Mouse (Mus musculus): ENCODE measurements at regions not wholly inside any gene's neighbourhood (a gene's known extent, or its start where the extent isn't known, plus 50 kb on each side); places are given as distances from the start of the nearest gene placed in this dataset.

- no peaks in the 10 kb centered on the region for H3K9me3 ChIP-seq
- no peak overlapping the region for H3K9ac ChIP-seq
- H3K27ac ChIP-seq, result no peak overlapping the region
- H3K4me2 ChIP-seq (replicated peaks), result no peak overlapping the region
- H3K36me3 ChIP-seq, result no peaks in the 10 kb centered on the region
- no peak overlapping the region for H3K4me3 ChIP-seq
- no peak for ATAC-seq (ENCODE audit: low FRiP score, low read depth)
- no peaks in the 10 kb centered on the region for H3K27me3 ChIP-seq (replicated peaks)
- 83% methylated on average over 19 of the region's 19 CpGs for WGBS
- H3K4me1 ChIP-seq, result peaks cover 10% of the 10 kb centered on the region; the same call in 1 of the 2 replicates
Observed at GRCm38 (mm10) chr14:76279561-76279960, 135.2 kb upstream of the Tsc22d1 start.

- Histone ChIP-seq H3K4me1 (peaks cover 10% of the 10 kb centered on the region; the same call in 1 of the 2 replicates), H3K9ac (no peak overlapping the region), H3K4me2 (replicated peaks) (no peak overlapping the region), H3K27me3 (replicated peaks) (no peaks in the 10 kb centered on the region), H3K36me3 (no peaks in the 10 kb centered on the region), H3K4me3 (no peak overlapping the region), H3K27ac (no peak overlapping the region), H3K9me3 (no peaks in the 10 kb centered on the region)
- 31% methylated on average over 5 of the region's 5 CpGs for WGBS
- no peak for ATAC-seq (ENCODE audit: low FRiP score, low read depth)
Observed at GRCm38 (mm10) chr14:76281867-76282266, 132.9 kb upstream of the Tsc22d1 start.

GRCm38 (mm10) chr14:76287768-76288167 lies 127.0 kb upstream of the Tsc22d1 start:
- H3K27me3 ChIP-seq (replicated peaks), result no peaks in the 10 kb centered on the region
- 90% methylated on average over 8 of the region's 8 CpGs for WGBS
- no peaks in the 10 kb centered on the region for H3K36me3 ChIP-seq
- no peak overlapping the region for H3K27ac ChIP-seq
- H3K4me1 ChIP-seq, result no peaks in the 10 kb centered on the region; the same call in 1 of the 2 replicates
- no peak overlapping the region for H3K9ac ChIP-seq
- H3K9me3 ChIP-seq, result no peaks in the 10 kb centered on the region
- no peak for ATAC-seq (ENCODE audit: low FRiP score, low read depth)
- no peak overlapping the region for H3K4me2 ChIP-seq (replicated peaks)
- H3K4me3 ChIP-seq, result no peak overlapping the region

GRCm38 (mm10) chr14:76290401-76291018 lies 124.3 kb upstream of the Tsc22d1 start:
- no peak overlapping the region for H3K27ac ChIP-seq
- 60% methylated on average over 9 of the region's 9 CpGs for WGBS
- H3K36me3 ChIP-seq, result no peaks in the 10 kb centered on the region
- H3K4me2 ChIP-seq (replicated peaks), result no peak overlapping the region
- H3K9me3 ChIP-seq, result no peaks in the 10 kb centered on the region
- no peak overlapping the region for H3K4me3 ChIP-seq
- H3K4me1 ChIP-seq, result no peaks in the 10 kb centered on the region; the same call in 1 of the 2 replicates
- no peaks in the 10 kb centered on the region for H3K27me3 ChIP-seq (replicated peaks)
- no peak overlapping the region for H3K9ac ChIP-seq
- no peak for ATAC-seq (ENCODE audit: low FRiP score, low read depth)

GRCm38 (mm10) chr14:76292211-76292610 lies 122.5 kb upstream of the Tsc22d1 start:
- no peak overlapping the region for H3K27ac ChIP-seq
- no peak overlapping the region for H3K4me2 ChIP-seq (replicated peaks)
- no peak overlapping the region for H3K4me3 ChIP-seq
- no peak for ATAC-seq (ENCODE audit: low FRiP score, low read depth)
- H3K36me3 ChIP-seq, result no peaks in the 10 kb centered on the region
- H3K9me3 ChIP-seq, result no peaks in the 10 kb centered on the region
- 48% methylated on average over 4 of the region's 4 CpGs for WGBS
- no peaks in the 10 kb centered on the region; the same call in 1 of the 2 replicates for H3K4me1 ChIP-seq
- H3K27me3 ChIP-seq (replicated peaks), result no peaks in the 10 kb centered on the region
- H3K9ac ChIP-seq, result no peak overlapping the region

GRCm38 (mm10) chr14:76295411-76296169 lies 119.2 kb upstream of the Tsc22d1 start:
- 87% methylated on average over 18 of the region's 18 CpGs for WGBS
- no peaks in the 10 kb centered on the region for H3K27me3 ChIP-seq (replicated peaks)
- no peak overlapping the region for H3K4me3 ChIP-seq
- H3K9me3 ChIP-seq, result no peaks in the 10 kb centered on the region
- H3K9ac ChIP-seq, result no peak overlapping the region
- no peaks in the 10 kb centered on the region; the same call in 1 of the 2 replicates for H3K4me1 ChIP-seq
- no peak overlapping the region for H3K4me2 ChIP-seq (replicated peaks)
- ATAC-seq (ENCODE audit: low FRiP score, low read depth), result no peak
- H3K27ac ChIP-seq, result no peak overlapping the region
- no peaks in the 10 kb centered on the region for H3K36me3 ChIP-seq

- Histone ChIP-seq H3K27me3 (replicated peaks) (no peaks in the 10 kb centered on the region), H3K9ac (no peak overlapping the region), H3K4me3 (no peak overlapping the region), H3K4me1 (no peaks in the 10 kb centered on the region), H3K27ac (no peak overlapping the region), H3K4me2 (replicated peaks) (no peak overlapping the region), H3K9me3 (no peaks in the 10 kb centered on the region), H3K36me3 (no peaks in the 10 kb centered on the region)
- ATAC-seq (ENCODE audit: low FRiP score, low read depth), result no peak
- 95% methylated on average over 5 of the region's 5 CpGs for WGBS
Observed at GRCm38 (mm10) chr14:76297864-76298263, 116.9 kb upstream of the Tsc22d1 start.

- Histone ChIP-seq H3K36me3 (no peaks in the 10 kb centered on the region), H3K27ac (no peak overlapping the region), H3K4me2 (replicated peaks) (no peak overlapping the region), H3K27me3 (replicated peaks) (no peaks in the 10 kb centered on the region), H3K9me3 (no peaks in the 10 kb centered on the region), H3K9ac (no peak overlapping the region), H3K4me1 (no peaks in the 10 kb centered on the region), H3K4me3 (no peak overlapping the region)
- ATAC-seq (ENCODE audit: low FRiP score, low read depth), result no peak
- WGBS, result 87% methylated on average over 11 of the region's 11 CpGs
Observed at GRCm38 (mm10) chr14:76302322-76302991, 112.3 kb upstream of the Tsc22d1 start.

- Histone ChIP-seq H3K9ac (no peak overlapping the region), H3K4me1 (peaks cover 8% of the 10 kb centered on the region; the same call in 1 of the 2 replicates), H3K4me3 (no peak overlapping the region), H3K36me3 (no peaks in the 10 kb centered on the region), H3K9me3 (no peaks in the 10 kb centered on the region), H3K4me2 (replicated peaks) (no peak overlapping the region), H3K27me3 (replicated peaks) (no peaks in the 10 kb centered on the region), H3K27ac (no peak overlapping the region)
- 75% methylated on average over 2 of the region's 2 CpGs for WGBS
- no peak for ATAC-seq (ENCODE audit: low FRiP score, low read depth)
Observed at GRCm38 (mm10) chr14:76307603-76308002, 107.2 kb upstream of the Tsc22d1 start.

- Histone ChIP-seq H3K9me3 (no peaks in the 10 kb centered on the region), H3K4me1 (peaks cover 13% of the 10 kb centered on the region; the same call in 1 of the 2 replicates), H3K9ac (0 out of 2 replicates have a peak overlapping the region, but pooled peaks have one; percentile 7), H3K27me3 (replicated peaks) (no peaks in the 10 kb centered on the region), H3K4me3 (no peak overlapping the region), H3K27ac (no peak overlapping the region), H3K36me3 (no peaks in the 10 kb centered on the region), H3K4me2 (replicated peaks) (peak overlapping the region; percentile 43)
- WGBS, result 25% methylated on average over 12 of the region's 12 CpGs
- ATAC-seq (ENCODE audit: low FRiP score, low read depth), result no peak
Observed at GRCm38 (mm10) chr14:76308188-76308812, 106.5 kb upstream of the Tsc22d1 start.

GRCm38 (mm10) chr14:76309606-76310005 lies 105.2 kb upstream of the Tsc22d1 start:
- Histone ChIP-seq H3K4me2 (replicated peaks) (no peak overlapping the region), H3K4me1 (peaks cover 14% of the 10 kb centered on the region; the same call in 1 of the 2 replicates), H3K9ac (no peak overlapping the region), H3K27ac (no peak overlapping the region), H3K36me3 (no peaks in the 10 kb centered on the region), H3K27me3 (replicated peaks) (no peaks in the 10 kb centered on the region), H3K9me3 (no peaks in the 10 kb centered on the region), H3K4me3 (no peak overlapping the region)
- 78% methylated on average over 4 of the region's 4 CpGs for whole genome bisulfite sequencing
- no peak for ATAC-seq (ENCODE audit: low FRiP score, low read depth)

- Histone ChIP-seq H3K9me3 (no peaks in the 10 kb centered on the region), H3K4me2 (replicated peaks) (no peak overlapping the region), H3K4me1 (peaks cover 14% of the 10 kb centered on the region; the same call in 1 of the 2 replicates), H3K9ac (no peak overlapping the region), H3K4me3 (no peak overlapping the region), H3K27ac (no peak overlapping the region), H3K27me3 (replicated peaks) (no peaks in the 10 kb centered on the region), H3K36me3 (no peaks in the 10 kb centered on the region)
- WGBS, result 79% methylated on average over 6 of the region's 6 CpGs
- ATAC-seq (ENCODE audit: low FRiP score, low read depth), result no peak
Observed at GRCm38 (mm10) chr14:76310278-76310677, 104.5 kb upstream of the Tsc22d1 start.
